Mouse (Mus musculus) right cerebral cortex, postnatal 14 days (tissue): Measurements from ENCODE around the gene Ubxn10.

ENCODE experiments used
- DNase-seq: peaks from one replicate; pipeline ENCODE4 v3.0.0; 2022

Ubxn10 gene

GRCm38 (mm10) chr4:138737031-138737430 lies at the start of gene Ubxn10:
Gene Ubxn10, minus strand, starts transcription at chr4:138737167.
- DNase-seq, result no peak

GRCm38 (mm10) chr4:138786141-138786540 lies 49.2 kb upstream of the Ubxn10 start:
- DNase-seq, result no peak

- no peak for DNase-seq
These were observed 48.8 kb upstream of the Ubxn10 start for GRCm38 (mm10) chr4:138785721-138786120.

GRCm38 (mm10) chr4:138782098-138782497 lies 45.1 kb upstream of the Ubxn10 start:
- DNase-seq, result peak; percentile 32

GRCm38 (mm10) chr4:138780300-138780699 lies 43.3 kb upstream of the Ubxn10 start:
- no peak for DNase-seq

GRCm38 (mm10) chr4:138777417-138778407 lies 40.7 kb upstream of the Ubxn10 start:
- no peak for DNase-seq

- no peak for DNase-seq
These were observed 38.5 kb upstream of the Ubxn10 start, which contains the start of gene Pla2g2d for GRCm38 (mm10) chr4:138775435-138775834. Gene Pla2g2d, plus strand, starts transcription at chr4:138775735.

- no peak for DNase-seq
These were observed 35.4 kb upstream of the Ubxn10 start for GRCm38 (mm10) chr4:138772386-138772785.

GRCm38 (mm10) chr4:138771970-138772369 lies 35.0 kb upstream of the Ubxn10 start:
- DNase-seq, result no peak

- no peak for DNase-seq
These were observed 25.3 kb upstream of the Ubxn10 start for GRCm38 (mm10) chr4:138762266-138762665.

GRCm38 (mm10) chr4:138757416-138757815 lies 20.4 kb upstream of the Ubxn10 start, which contains the start of gene Pla2g2f:
Gene Pla2g2f, minus strand, starts transcription at chr4:138757626.
- DNase-seq, result no peak

GRCm38 (mm10) chr4:138755983-138756382 lies 19.0 kb upstream of the Ubxn10 start:
- no peak for DNase-seq

- no peak for DNase-seq
These were observed 18.5 kb upstream of the Ubxn10 start for GRCm38 (mm10) chr4:138755439-138755838.

- DNase-seq, result no peak
These were observed 17.5 kb upstream of the Ubxn10 start for GRCm38 (mm10) chr4:138754432-138754831.

GRCm38 (mm10) chr4:138753608-138754007 lies 16.6 kb upstream of the Ubxn10 start:
- DNase-seq, result no peak

- no peak for DNase-seq
These were observed 15.6 kb upstream of the Ubxn10 start for GRCm38 (mm10) chr4:138752603-138753002.

GRCm38 (mm10) chr4:138748369-138749072 lies 11.6 kb upstream of the Ubxn10 start:
- peak; percentile 50 for DNase-seq

- peak; percentile 57 for DNase-seq
These were observed 10.9 kb upstream of the Ubxn10 start for GRCm38 (mm10) chr4:138747851-138748250.

- DNase-seq, result no peak
These were observed 9.9 kb upstream of the Ubxn10 start for GRCm38 (mm10) chr4:138746866-138747265.

GRCm38 (mm10) chr4:138745884-138746283 lies 8.9 kb upstream of the Ubxn10 start:
- no peak for DNase-seq

GRCm38 (mm10) chr4:138739136-138739851 lies 2.3 kb upstream of the Ubxn10 start:
- DNase-seq, result no peak

GRCm38 (mm10) chr4:138734863-138735262 lies 2.1 kb downstream of the Ubxn10 start:
- DNase-seq, result no peak

GRCm38 (mm10) chr4:138734105-138734504 lies 2.9 kb downstream of the Ubxn10 start:
- no peak for DNase-seq
